Mouse (Mus musculus): ENCODE results near the gene Tnxb.

Tnxb gene

DNA sequence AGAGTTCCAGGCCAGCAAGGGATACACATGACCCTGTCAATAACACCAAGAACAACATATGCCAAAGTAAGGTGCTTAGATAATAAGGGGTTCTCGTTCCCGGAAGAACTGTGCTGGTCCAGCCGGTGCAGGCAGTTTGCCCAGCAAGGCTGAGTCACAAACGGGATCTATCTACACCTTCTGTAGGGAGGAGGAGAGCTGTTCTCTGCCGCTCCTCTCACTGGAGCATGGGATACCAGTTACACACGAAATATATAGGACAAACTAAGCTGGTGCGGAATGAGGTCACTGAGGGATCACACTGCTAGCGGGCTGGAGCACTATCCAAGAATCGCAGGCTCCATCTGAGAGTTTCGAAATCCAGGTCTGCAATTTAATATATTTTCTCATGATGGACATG, 26.4 kb upstream of the Tnxb start:
- peak; percentile 79 to 82 for DNase-seq

DNA sequence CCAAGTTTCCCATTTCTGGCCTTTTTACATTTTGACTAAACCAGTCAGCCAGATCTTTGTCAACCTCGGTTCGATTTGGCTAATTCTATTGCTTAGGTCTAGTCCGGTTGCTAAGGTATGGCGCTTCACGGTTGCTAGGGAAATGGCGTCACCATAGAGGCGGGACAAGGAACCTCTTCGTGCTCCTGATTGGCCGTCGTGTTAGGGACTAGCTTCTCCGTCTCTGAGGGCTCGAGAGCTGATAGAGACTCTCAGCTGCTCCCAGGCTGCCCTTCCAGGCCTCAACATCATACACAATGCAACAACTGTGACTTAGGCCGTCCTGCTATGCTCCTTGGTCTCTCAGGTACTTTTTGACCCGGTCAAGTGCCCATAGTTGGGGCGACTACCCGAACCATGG, 25.7 kb upstream of the Tnxb start, which contains the start of gene Fkbpl:
Gene Fkbpl (plus strand): TSS at position 157 of the 400 bp plus-strand sequence.
- DNase-seq, result peak; percentile 95 to 99

DNA sequence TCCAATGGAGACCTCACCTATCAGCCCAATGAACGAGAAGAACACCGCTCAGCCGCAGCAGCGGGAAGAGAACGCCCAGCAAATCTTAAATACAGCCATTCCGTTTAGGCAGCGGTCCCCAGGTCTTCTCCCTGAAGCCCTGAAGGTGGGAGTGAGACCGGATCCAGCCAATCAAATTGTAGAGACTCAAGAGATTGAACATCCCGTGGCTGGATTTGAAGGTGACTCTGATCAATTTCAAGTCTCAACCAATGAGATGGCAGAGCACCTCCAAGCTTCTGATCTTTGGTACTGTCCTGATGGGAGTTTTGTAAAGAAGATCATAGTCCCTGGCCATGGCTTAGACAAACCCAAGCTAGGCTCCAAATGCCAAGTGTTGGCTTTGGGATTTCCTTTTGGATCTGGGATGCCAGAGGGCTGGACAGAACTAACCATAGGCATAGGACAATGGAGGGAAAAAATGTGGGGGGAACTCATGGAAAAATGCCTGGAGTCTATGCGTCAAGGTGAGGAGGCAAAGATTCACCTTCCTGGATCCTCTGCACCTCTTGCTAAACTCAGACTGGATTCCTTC, 25.0 kb upstream of the Tnxb start:
- no peak for DNase-seq

DNA sequence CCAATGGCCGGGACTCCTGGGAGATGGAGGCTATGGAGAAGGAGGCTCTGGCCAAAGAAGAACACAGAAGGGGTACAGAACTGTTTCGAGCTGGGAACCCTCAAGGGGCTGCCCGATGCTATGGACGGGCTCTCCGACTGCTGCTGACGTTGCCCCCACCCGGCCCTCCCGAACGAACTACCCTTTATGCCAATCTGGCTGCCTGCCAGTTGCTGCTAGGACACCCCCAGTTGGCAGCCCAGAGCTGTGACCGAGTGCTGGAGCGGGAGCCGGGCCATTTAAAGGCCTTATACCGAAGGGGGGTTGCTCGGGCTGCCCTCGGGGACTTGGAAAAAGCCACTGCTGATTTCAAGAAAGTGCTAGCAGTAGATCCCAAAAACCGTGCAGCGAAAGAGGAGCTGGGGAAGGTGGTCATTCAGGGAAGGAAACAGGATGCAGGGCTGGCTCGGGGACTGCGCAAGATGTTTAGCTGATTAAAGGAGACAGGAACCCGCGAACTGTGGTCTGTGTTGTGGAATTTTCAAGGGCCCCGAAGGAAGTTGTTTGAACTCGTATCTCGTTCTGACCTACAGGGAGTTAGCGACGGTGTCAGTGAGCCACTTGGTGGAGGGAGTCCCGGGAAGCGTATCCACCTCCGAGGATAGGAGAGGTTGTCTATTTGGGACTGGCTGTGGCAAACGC, 24.4 kb upstream of the Tnxb start:
- no peak for DNase-seq

DNA sequence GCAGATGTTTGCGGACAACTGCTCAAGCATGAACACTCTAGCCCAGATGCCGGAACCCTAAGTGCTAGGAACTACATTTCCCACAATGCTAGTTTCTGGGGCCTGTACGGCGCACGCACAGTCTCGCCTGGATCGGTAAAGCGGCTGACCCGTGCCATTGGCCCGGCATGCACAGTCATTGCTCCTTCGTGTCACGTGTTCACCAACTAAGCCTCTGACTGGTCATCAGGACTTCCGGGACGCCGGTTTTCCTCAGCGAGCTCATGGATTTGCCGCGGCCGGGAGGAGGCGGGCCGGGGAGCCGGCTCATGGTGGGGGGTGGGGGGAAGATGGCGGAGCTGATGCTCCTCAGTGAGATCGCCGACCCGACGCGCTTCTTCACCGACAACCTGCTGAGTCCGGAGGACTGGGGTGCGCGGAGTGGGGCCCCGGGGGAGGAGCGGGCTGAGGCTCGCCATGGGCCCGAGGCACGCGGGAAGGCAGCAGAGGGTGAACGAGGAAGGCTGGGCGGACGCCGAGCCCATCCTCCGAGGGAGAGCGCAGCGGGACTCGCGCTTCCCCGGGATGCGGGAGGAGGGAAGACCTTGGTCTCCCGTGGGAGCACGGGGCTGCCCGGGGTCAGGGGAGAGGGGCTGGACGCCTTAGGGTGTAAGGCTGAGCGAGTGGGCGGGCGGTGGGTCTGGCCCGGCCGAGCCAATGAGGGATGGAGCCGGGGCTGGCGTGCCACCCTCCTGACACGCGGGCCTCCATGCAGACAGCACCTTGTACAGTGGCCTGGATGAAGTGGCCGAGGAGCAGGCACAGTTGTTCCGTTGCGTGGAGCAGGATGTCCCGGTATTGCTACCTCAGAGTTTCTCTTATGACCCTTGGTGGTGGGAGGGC, 23.2 kb upstream of the Tnxb start, which contains the start of gene Atf6b:
Gene Atf6b (plus strand): TSS at position 241 of the 882 bp plus-strand sequence.
- peak; percentile 93 to 94 for DNase-seq

DNA sequence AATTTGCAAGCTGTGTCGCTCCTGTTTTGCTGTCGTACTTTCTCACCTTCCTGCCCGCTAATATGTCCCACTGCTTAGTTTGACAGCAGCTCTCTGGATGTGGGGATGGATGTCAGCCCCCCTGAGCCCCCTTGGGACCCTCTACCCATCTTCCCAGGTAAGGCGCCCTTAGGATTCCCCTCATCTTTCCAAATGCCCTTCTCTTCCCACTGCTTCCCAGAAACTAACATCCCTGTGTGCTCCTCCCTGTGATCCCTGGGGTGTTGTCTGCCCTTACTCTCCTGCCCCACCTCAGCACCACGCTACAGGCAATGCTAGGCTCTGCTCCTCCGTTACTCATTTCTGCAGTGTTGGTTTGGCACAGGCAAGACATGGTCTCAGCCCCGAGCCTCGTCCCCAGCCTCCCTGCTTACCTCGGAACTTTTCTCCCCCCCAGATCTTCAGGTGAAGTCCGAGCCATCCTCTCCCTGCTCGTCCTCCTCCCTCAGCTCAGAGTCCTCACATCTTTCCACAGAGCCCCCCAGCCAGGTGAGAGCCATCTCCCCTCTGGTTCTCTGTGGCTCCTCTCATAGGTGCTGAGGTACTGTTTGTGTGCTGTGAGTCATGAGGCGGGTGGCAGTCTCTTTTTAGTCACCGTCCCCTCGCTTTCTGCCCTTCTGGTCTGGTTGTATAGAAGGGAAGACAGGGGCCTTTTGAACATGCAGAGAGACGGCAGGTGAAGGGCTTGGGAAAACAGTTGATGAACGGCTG, 22.0 kb upstream of the Tnxb start:
- no peak for DNase-seq

DNA sequence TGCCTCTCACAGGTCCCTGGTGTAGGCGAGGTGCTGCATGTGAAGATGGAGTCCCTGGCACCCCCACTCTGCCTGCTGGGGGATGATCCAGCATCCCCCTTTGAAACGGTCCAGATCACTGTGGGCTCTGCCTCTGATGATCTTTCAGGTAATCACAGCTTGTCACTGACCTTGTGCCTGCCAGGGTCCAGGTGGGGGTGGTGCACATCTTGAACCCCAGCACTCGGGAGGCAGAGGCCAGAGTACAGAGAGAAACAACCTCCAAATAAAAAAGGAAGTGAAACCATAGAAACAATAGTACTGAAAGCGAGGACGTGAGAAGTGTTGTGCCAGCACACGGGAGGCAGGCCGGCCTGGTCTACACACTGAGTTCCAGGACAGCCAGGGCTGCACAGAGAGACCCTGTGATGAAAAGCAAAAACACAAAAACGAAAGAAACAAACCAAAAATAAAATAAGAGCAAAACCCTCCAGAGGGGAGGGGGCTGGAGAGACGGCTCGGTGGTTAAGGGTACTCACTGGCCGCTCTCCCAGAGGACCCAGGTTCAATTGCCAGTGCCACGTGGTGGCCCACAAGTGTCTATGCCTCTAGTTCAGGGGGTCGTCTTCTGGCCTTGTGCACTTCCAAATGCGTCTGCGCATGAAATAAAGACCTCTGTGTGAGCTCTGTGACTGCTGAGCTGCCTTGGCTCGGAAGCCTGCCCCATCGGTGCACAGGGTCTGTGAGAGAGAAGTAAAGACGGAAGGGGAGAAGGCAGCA, 21.1 kb upstream of the Tnxb start:
- DNase-seq, result no peak

DNA sequence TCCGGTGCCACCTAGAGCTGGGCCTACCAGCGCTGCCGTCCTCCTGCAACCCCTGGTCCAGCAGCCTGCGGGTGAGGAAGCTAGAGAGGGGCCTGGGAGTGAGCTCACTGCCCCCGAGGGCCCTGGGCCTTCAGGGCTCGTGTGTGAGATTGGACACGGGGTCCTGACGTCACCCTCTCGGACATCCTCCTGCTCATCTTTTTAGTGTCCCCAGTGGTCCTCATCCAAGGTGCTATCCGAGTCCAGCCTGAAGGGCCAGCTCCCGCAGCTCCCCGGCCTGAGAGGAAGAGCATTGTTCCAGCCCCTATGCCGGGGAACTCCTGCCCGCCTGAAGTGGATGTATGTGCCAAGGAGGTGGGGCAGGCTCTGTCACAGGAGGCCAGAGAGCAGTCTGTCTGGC, 19.6 kb upstream of the Tnxb start:
- DNase-seq, result no peak

DNA sequence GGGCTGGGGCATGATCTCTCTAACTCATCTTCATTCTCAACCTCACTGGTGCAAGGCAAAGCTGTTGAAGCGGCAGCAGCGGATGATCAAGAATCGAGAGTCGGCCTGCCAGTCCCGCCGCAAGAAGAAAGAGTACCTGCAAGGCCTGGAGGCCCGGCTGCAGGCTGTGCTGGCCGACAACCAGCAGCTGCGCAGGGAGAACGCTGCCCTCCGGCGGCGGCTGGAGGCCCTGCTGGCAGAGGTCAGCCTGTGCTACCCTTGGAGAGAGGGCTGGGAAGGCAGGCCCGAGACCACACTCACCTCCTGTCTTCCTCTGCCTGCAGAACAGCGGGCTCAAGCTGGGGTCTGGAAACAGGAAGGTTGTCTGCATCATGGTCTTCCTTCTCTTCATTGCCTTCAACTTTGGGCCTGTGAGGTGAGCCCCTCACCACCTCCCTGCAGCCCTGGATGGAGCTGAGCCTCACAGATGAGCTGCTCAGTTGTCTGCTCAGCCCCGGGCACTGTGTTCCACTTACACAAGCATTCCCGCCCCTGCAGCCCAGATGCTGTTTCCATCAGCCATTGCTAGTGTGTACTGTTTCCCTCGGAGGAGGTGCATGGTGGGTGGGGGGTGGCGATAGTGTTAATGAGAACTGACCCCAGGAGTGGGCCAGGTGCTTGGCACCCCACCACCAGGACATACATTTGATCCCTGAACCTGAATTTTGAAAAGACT, 18.7 kb upstream of the Tnxb start:
- DNase-seq, result peak; percentile 36 to 43

DNA sequence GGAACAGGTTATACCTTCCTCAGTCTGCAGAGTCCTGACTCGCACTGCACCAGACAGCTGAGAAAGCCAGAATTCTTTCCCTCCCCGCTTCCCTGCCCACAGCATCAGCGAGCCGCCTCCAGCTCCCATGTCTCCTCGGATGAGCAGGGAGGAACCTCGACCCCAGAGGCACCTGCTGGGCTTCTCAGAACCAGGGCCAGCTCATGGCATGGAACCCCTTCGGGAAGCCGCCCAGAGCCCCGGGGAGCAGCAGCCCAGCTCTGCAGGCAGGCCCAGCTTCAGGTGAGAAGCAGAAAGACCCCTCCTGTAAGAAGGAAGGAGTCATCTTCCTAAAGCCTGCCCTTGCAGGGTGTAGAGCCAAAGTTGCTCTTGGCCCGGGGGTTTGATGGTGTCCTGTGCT, 17.8 kb upstream of the Tnxb start:
- no peak for DNase-seq

DNA sequence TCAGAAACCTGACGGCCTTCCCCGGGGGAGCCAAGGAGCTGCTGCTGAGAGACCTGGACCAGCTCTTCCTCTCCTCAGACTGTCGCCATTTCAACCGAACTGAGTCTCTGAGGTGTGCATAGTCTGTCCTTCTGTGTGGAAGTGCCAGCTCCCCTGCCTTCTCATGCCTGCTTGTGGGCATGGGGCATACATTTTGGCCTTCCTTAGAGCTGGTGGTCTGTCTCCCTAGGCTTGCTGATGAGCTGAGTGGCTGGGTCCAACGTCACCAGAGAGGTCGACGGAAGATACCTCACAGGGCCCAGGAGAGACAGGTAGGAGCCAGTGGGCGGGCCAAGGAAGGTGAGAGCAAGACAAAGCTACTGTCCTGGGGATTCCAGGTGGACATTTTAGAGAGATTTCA, 17.4 kb upstream of the Tnxb start:
- no peak for DNase-seq

DNA sequence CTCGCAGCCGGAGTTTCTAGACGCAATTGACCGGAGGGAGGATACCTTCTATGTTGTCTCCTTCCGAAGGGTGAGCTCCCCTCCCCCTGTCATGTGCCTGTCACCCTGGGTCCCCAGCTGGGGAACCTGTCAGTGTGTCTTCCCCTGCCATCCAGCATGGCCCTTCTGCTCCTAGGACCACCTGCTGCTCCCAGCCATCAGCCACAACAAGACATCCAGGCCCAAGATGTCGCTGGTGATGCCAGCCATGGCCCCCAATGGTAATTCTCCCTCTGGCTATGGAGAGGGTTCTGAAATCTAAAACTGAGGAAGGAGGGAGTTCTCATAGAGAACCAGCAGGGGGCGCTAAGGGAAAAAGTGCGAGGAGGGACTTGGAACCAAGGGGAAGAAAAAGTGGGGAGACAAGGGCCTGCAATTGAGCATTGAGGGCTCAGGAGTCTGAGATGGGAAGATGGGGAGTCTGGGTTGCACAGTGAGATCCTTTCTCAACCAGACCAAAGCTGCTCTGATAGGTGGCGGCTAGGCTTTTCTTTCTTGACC, 16.5 kb upstream of the Tnxb start:
- DNase-seq, result peak; percentile 48 to 54

DNA sequence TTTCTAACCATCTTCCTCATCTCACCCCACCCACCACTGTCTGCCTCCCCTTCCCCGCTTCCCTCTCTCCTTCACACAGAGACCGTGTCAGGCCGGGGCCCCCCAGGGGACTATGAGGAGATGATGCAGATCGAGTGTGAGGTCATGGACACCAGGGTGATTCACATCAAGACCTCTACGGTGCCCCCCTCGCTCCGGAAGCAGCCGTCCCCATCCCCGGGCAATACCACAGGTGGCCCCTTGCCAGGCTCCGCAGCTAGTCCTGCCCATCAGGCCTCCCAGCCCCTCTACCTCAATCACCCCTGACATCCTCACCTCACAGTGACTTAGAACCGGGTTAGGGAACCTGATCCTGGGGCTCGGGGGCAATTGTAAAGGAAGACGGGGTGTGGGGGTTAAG, 15.9 kb upstream of the Tnxb start:
- DNase-seq, result peak; percentile 4 to 39

DNA sequence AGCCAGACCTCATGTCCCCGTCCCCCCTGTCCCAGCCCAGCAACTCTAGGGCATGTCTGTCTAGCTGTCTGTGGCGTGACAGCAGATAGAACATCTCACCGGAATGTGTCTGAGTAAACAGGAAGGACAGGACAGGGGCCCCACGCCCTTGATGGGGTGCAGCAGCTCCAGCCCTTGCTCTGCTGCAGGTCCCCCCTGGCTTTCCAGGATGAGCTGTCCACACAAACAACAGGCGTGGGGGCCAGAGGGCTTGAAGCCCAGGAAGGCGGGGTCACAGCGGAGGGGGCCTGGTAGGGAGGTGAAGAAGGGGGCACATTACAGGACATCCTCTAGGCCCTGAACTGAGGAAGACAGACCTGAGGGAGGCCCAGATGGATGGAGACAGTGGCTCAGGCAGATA, 15.2 kb upstream of the Tnxb start:
- DNase-seq, result no peak

DNA sequence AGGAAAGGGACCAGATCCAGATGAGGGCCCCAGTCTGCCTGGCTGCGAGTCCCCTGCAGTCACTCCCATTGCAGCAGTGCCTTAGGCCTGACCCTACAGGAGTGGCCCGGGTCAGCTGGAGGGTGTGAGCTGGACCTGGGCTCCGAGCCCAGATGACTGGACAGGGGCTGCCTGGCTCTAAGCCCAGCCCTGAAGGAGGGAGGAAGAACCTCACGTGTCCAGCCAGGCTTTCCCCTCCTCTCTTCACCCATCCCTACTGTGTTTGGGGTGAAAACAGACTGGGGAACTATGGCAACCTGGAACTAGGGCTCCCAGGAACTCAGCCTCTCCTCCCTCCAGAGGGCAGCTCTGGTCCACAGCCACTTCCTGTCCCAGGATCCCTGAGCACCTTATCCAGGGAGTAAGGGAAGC, 14.7 kb upstream of the Tnxb start:
- peak; percentile 33 to 38 for DNase-seq

DNA sequence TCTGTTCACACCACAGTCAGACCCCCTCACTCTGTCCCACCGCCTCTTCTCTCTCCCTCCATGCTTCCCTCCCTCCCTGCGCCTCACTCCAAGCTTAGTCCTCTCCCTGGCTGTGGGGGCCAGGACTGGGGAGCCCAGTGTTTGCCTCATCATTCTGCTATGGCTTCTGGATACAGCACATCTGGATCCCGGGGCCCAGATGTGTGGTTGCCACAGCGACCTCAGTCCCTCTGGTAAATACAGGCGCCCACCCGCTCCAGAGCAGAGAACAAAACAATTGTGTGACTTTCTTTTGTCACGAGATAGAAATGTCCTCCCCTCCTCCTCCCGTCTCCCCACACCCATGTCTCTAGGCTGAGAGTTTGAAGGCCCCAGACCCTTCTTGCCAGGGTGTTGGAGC, 13.7 kb upstream of the Tnxb start:
- no peak for DNase-seq

DNA sequence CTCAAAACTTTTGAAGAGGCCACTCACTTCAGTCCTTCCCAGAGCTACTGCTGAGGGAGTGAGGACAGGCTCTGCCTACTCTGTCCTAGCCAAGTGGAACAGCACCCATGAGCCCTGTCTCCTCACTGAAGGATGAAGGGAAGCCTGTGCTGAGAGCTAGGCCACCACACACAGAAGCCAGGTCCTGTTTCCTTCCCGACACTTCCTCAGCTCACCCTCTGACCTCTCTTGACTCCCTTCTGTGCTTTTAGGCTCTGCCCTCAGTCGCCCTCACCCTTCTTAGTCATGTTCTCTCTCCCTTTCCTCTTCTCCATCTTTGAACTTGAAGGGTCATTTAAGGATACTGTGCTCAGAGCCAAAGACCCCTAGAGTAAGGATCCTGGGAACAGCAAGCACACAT, 13.1 kb upstream of the Tnxb start:
- no peak for DNase-seq

DNA sequence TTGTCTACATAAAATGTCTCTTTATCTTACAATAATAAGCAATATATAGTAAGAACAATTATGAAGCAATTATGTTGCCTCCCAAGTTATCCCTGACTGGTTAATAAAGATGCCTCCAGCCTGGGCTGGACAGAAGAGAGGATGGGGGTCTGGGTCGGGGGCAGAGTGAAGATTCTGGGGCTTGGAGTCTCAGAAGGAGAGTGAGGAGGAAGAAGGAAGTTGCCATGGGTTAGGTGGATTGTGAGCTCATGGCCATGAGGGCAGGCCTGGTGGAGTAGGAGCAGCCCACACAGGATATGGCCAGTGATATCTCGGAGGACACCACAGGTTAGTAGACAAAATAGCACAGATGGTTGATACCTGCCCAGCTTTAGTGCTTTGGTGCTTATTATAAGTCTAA, 12.2 kb upstream of the Tnxb start:
- no peak for DNase-seq

DNA sequence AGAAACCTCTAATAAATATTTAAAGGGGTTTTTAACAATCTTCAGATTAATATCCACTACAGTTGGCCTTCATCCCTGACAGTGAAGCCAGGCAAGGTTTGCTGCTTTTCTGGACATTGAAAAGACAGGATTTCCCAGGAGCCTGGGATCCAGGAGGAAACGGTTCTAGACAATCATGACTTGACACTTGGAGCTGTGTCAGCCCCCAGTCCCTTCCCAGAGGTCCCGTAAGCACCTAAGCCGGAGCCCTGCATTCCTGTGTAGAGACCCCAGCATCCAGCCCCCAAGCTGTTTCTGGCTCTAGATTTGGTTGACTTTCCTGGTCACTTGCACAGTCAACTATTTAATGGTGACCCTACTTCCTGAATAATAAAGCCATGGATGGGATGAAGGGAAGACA, 11.7 kb upstream of the Tnxb start:
- DNase-seq, result no peak

DNA sequence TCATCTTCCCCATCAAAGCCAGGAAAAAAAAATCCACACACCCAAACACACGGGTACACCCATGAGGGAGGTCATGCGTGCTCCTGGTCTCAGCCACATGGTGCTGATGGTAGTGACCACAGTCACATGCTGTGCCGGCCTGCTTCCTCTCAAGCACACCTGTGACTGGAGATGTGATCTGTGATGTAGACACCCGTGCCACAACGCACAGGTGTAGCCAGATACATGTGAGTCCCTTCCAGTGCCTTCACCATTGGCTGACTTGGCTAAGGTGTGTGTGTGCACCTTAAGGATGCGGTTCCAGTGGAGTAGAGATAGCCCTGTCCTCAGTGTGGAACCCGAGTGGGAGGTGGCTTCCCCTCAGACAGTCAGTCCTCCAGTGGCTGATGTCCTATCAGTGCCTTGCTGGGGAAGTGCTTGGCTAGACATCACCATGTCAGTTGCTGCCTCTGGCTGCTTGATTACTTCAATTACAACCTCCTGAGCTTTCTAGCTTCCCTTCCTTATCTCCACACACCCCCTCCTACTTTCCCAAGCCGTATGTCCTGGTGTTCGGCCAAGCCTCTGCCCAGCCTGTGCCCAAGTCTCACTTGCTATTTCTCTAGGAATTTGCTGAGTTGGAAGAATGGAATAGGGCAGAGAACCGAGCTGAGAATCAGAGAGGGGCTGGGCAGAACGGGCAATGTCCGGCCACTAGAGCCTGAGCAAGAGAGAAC, 11.0 kb upstream of the Tnxb start:
- DNase-seq, result no peak

DNA sequence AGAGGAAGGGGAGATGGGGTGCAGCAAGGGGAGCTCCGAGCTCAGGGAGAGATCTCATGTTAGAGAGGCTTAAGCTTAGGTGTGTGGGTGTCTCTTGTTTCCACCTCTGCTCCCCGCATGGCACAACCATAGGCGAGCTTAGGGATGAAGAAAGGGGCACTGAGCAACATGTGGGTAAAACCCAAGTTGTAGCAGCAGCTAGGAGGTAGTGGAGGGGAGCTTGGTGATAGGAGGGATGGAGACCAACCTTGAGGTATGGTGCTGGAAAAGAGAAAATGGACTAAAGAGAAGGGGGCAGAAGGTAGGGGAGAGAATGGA, 10.5 kb upstream of the Tnxb start:
- DNase-seq, result no peak
